Mouse (Mus musculus) limb, embryonic 15.5 days (tissue): ENCODE data around the gene 4933417A18Rik. TPM values are rescaled to one million over a fixed set of nuclear protein-coding genes. Genes with fewer than 3 reads are reported as not detected.
"Not testable (repeated sequence)": the region's sequence is repeated elsewhere in the genome, so short reads cannot be mapped to it uniquely, and the experiment has no call there.

Experiments
- ATAC-seq: fragments of 200-750 bp; cut with Nextera tagmentation; 2 replicates; pipeline ENCODE4 v1.8.0; 2017; ENCODE audit warnings: low read depth, moderate TSS enrichment; ENCODE audit not compliant: insufficient number of reproducible peaks, low FRiP score, low TSS enrichment
- H3K27ac ChIP-seq: fragments of 300-500 bp; sonication (generic); 2 replicates; pipeline ENCODE4 v1.5.1; 2015; ENCODE audit warnings: moderate library complexity, mild to moderate bottlenecking, inconsistent platforms
- H3K27me3 ChIP-seq: fragments of 300-500 bp; sonication (generic); 2 replicates; pipeline ENCODE4 v1.6.1; 2015; ENCODE audit warnings: inconsistent platforms
- H3K36me3 ChIP-seq: fragments of 300-500 bp; sonication (generic); 2 replicates; pipeline ENCODE4 v1.6.1; 2015; ENCODE audit warnings: inconsistent platforms
- H3K4me1 ChIP-seq: fragments of 300-500 bp; sonication (generic); 2 replicates; pipeline ENCODE4 v1.6.1; 2015; ENCODE audit warnings: inconsistent platforms
- H3K4me2 ChIP-seq: fragments of 300-500 bp; sonication (generic); 2 replicates; pipeline ENCODE4 v1.6.1; 2015; ENCODE audit warnings: mild to moderate bottlenecking, inconsistent platforms
- H3K4me3 ChIP-seq: fragments of 300-500 bp; sonication (generic); 2 replicates; pipeline ENCODE4 v1.5.1; 2015; ENCODE audit warnings: mild to moderate bottlenecking, inconsistent platforms
- H3K9ac ChIP-seq: fragments of 300-500 bp; sonication (generic); 2 replicates; pipeline ENCODE4 v1.6.1; 2015; ENCODE audit warnings: inconsistent platforms
- H3K9me3 ChIP-seq: fragments of 300-500 bp; sonication (generic); 2 replicates; pipeline ENCODE4 v1.6.1; 2016; ENCODE audit warnings: inconsistent platforms
- WGBS: fragments of 180-500 bp; shearing (Covaris S2); methylation state at CpG from one replicate; pipeline ENCODE4 v1.1.7; 2015; 5-methylcytosine and 5-hydroxymethylcytosine counted together
- polyA plus RNA-seq: library from polyadenylated mRNA; unstranded; fragments of >200 nt; fragmentation: Nextera tagmentation; extraction: Ambion mirVana; gene quantifications from 2 replicates; pipeline ENCODE4 v1.2.1, GENCODE M21; 2015

Gene 4933417A18Rik
- polyA plus RNA-seq, 1 experiment from 2014 or later = not detected

DNA sequence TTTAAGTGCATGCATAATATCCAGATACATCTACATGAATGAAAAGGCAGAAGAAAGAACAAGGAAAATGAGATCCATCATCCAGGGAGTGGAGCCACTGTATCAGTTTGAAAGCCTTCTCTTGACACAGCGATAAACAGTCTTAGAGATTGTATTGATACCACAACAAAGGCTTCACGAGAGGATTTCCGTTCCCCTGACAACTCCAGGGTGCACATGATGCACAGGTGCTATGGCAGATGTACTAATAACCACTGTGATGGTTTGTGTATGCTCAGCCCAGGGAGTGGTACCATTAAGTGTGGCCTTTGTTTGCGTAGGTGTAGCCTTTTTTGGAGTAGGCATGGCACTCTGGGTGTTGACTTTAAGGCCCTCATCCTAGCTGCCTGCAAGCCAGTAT is 32.7 kb downstream of the 4933417A18Rik start:
- Histone ChIP-seq H3K4me3 (no peak overlapping the region), H3K9me3 (no peaks in the 10 kb centered on the region), H3K36me3 (no peaks in the 10 kb centered on the region), H3K4me1 (no peaks in the 10 kb centered on the region), H3K9ac (no peak overlapping the region), H3K4me2 (no peak overlapping the region), H3K27ac (no peak overlapping the region), H3K27me3 (no peaks in the 10 kb centered on the region)
- 86% methylated on average over 4 of the region's 4 CpGs for WGBS
- ATAC-seq = no peak

DNA sequence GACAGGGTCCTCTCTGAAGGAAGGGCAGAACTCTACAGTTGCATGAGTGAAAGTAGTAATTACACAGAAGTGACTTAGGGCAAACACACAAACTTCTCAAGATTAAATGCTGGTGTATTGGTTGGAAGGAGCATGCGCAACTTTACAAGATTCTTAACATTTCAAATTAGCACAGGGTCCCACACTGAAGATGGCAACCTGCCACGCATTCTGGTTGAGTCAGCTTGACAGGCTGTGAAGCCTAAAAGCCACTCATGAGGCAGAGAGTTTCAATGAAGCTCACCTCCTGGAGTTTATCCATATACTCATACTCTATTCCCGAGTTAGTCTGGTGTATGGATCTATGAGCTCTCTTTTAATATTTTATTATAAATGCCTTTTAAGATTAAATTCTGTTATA is 33.9 kb downstream of the 4933417A18Rik start:
- not testable (repeated sequence) for H3K4me2 ChIP-seq, H3K36me3 ChIP-seq, H3K27ac ChIP-seq, ATAC-seq, H3K4me1 ChIP-seq, H3K9me3 ChIP-seq, H3K27me3 ChIP-seq, H3K4me3 ChIP-seq, H3K9ac ChIP-seq
- WGBS = 63% methylated on average over 3 of the region's 3 CpGs

DNA sequence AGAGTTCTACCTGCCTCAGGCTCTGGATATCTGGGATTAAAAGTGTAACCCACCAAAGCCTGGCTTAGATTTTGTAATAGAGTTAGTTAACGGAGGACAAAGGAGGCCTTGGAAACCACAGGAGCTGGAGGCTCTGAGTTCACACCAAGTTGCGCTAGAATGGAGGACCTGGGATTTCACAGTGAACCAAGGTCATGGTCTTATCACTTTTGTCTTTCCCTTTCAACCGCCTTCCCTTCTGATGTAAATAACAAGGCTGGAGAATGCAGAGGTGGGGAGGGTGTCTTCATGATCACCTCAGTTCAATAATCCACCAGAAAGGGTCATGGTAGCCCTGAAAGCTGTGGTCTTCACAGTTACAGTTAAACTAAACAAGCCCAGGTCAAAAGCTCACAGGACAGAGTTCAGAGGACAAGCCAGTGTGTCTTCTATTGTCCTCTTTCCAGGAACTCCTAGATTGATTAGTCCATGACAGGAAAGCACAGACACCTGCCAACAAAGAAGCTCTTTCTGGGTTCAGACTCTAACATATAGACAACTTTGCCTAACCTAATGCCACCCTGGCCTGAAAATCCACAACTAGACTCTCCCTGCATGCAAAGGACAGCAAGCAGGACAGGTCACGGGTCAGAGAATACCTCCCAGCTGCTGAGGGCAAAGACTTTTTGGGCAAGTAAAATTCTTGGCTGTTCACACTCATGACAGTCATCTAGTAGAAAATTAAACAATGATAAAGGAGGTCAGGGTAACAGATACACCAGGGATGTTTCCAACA is 37.0 kb downstream of the 4933417A18Rik start:
- H3K9ac ChIP-seq = no peak overlapping the region
- WGBS = 85% methylated on average over 4 of the region's 4 CpGs
- no peak overlapping the region for H3K27ac ChIP-seq
- H3K4me1 ChIP-seq = peaks cover 13% of the 10 kb centered on the region
- no peaks in the 10 kb centered on the region for H3K9me3 ChIP-seq
- H3K4me3 ChIP-seq = no peak overlapping the region
- H3K36me3 ChIP-seq = no peaks in the 10 kb centered on the region
- H3K27me3 ChIP-seq = peaks cover 16% of the 10 kb centered on the region; the same call in 1 of the 2 replicates
- ATAC-seq = no peak
- no peak overlapping the region for H3K4me2 ChIP-seq

DNA sequence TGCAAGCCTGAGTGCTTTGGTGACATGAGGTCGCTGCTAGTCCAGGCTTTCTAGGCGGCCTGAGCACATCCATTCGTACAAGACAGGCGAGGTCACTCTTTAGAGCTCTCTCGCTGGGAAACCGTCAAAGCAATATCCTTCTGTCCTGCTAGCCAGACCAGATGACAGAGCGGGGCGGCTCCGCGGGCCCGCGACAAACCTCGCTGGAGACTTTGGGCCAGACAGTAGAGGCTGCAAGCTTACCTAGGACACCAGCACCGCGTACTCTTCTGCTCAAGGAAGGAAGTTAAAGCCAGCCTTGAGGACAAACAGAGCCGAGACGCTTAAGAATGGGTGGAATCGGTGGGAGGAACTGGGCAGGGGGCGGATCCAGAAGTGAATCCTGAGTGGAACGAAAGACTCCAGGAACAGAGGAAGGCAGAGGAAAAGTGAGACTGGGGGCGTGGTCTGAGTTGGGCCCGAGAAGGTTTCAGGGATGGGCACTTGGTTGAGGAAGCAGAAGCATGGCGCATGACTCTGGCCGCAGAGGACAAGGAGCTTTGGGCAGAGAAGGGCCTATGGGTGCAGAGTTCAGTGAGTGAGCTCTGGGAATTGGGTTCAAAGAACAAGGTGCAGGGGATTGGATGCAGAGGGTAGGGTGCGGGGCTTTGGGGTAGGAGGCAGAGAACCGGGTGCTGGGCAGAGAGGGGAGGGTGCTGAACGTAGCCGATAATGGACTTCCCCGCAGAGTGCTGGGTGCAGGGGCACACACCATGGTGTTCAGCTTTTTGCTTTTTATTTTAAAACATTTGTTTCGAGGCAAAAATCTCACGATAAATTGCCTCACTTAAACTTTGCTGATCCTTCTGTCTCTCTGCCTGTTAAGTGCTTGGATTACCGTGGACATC is 39.5 kb downstream of the 4933417A18Rik start, which contains the start of gene Eci3:
Gene Eci3 (minus strand): TSS at position 300 of the 887 bp plus-strand sequence.
- no peak within 1 kb of the TSS for H3K9ac ChIP-seq
- H3K4me3 ChIP-seq = peak within 1 kb of the TSS; percentile 49
- 3% methylated on average over 32 of the region's 32 CpGs for WGBS
- no peaks in the 10 kb centered on the region for H3K9me3 ChIP-seq
- peaks cover 16% of the 10 kb centered on the region; the same call in 1 of the 2 replicates for H3K27me3 ChIP-seq
- ATAC-seq = peak; percentile 63; the same call in 1 of the 2 replicates
- H3K4me1 ChIP-seq = peaks cover 13% of the 10 kb centered on the region
- H3K36me3 ChIP-seq = no peaks in the 10 kb centered on the region
- peak within 1 kb of the TSS; percentile 75 for H3K4me2 ChIP-seq
- no peak within 1 kb of the TSS for H3K27ac ChIP-seq

DNA sequence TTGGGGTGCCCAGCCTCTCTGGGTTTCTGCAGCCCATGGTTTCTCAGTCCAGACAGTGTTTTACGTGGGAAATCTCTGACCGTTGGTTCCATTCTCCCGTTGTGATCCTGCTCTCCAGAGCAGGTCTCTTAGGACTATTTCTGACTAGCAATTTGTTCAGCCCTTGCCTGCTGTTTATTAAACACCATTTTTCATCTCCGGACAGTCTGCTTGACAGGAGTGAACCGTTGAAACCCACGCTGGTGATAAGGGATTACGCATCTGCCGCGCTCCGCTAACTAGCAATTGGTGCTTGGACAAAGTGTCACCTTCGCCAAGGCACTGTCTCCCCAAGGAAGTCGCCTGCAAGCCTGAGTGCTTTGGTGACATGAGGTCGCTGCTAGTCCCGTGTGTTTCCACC is 40.2 kb downstream of the 4933417A18Rik start:
- H3K27ac ChIP-seq = no peak overlapping the region
- H3K36me3 ChIP-seq = no peaks in the 10 kb centered on the region
- H3K9ac ChIP-seq = no peak overlapping the region
- H3K4me2 ChIP-seq = peak overlapping the region; percentile 75
- 5% methylated on average over 14 of the region's 14 CpGs for WGBS
- peaks cover 13% of the 10 kb centered on the region for H3K4me1 ChIP-seq
- no peak for ATAC-seq
- H3K4me3 ChIP-seq = peak overlapping the region; percentile 49
- peaks cover 16% of the 10 kb centered on the region; the same call in 1 of the 2 replicates for H3K27me3 ChIP-seq
- H3K9me3 ChIP-seq = no peaks in the 10 kb centered on the region

DNA sequence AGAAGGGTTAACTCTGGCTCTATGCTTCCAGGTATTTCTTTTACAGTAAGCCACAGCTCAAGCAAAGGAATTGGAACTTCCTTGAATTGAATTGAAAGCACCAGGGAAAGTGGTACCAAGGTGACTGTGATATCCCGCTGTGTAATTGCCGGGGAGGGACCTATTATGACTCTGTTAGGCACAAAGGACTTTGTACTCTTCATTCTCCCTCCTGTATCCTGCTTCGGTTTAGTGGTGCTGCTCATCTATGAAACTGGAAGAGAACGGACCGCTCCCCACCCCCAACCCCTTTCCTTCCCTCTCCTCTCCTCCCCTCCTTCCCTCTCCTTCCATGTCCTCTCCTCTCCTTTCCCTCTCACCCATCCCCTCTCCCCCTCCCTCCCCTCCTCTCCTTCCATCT is 40.7 kb downstream of the 4933417A18Rik start:
- WGBS = 8% methylated on average over 5 of the region's 5 CpGs
- Histone ChIP-seq H3K4me3 (peak overlapping the region; percentile 49), H3K9me3 (no peaks in the 10 kb centered on the region), H3K36me3 (no peaks in the 10 kb centered on the region), H3K4me2 (peak overlapping the region; percentile 75), H3K27me3 (peaks cover 16% of the 10 kb centered on the region; the same call in 1 of the 2 replicates), H3K9ac (no peak overlapping the region), H3K4me1 (peaks cover 13% of the 10 kb centered on the region), H3K27ac (no peak overlapping the region)
- no peak for ATAC-seq

DNA sequence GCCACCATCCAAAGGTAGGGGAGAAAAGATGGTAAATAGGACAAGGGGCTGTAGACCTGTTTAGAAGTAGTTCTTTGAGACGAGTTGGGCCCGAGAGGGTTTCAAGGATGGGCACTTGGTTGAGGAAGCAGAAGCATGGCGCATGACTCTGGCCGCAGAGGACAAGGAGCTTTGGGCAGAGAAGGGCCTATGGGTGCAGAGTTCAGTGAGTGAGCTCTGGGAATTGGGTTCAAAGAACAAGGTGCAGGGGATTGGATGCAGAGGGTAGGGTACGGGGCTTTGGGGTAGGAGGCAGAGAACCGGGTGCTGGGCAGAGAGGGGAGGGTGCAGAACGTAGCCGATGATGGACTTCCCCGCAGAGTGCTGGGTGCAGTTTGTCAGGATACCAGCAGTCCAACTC is 41.4 kb downstream of the 4933417A18Rik start:
- Histone ChIP-seq H3K4me1 (peaks cover 13% of the 10 kb centered on the region), H3K27me3 (peaks cover 16% of the 10 kb centered on the region; the same call in 1 of the 2 replicates)
- H3K36me3 ChIP-seq, H3K4me3 ChIP-seq, ATAC-seq, H3K27ac ChIP-seq, H3K4me2 ChIP-seq, H3K9ac ChIP-seq, H3K9me3 ChIP-seq: not testable (repeated sequence)
- 68% methylated on average over 9 of the region's 9 CpGs for WGBS

DNA sequence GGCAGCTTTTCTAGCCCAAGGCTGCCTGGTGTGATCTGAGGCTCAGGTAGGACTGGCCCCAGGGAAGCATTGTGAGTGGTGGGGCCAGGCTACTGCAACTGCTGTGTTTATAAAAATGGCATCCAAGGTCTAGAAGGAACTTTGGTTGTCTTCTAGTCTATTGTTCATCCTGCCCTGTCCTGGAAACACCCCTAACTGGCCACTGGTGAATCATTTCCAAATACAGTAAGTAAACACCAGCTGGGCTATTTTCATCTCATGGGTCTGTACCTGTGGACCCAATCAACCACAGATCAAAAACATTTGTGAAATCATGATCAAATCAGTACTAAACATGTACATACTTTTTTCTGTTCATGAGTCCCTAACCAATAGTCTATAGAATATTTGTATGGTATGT is 48.2 kb downstream of the 4933417A18Rik start:
- not testable (repeated sequence) for H3K27me3 ChIP-seq, H3K9me3 ChIP-seq, H3K9ac ChIP-seq, H3K4me3 ChIP-seq, ATAC-seq, H3K27ac ChIP-seq, H3K36me3 ChIP-seq, H3K4me1 ChIP-seq, H3K4me2 ChIP-seq

DNA sequence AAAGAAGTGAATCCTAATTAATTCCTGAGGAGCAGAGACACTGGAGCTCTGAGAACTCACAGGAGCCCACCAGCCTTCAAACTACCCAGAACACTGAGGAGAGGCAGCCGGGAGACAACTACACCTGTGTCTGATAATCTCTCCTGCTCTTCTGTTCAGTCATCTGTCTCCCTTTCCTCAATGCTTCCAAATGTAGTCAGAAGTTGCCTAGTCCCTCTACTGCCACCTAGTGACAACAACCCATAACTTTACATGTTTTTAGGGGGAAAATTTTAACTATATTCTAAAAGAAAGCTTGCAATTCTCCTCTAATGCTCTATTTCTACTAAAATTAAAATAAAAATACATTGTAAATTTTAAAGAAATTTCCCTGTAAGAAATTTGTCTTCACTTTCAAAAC is 48.9 kb downstream of the 4933417A18Rik start:
- H3K4me3 ChIP-seq = no peak overlapping the region
- H3K4me1 ChIP-seq = no peaks in the 10 kb centered on the region
- ATAC-seq = no peak
- peaks cover 14% of the 10 kb centered on the region for H3K36me3 ChIP-seq
- WGBS = 30% methylated on average over 1 of the region's 1 CpGs
- H3K9me3 ChIP-seq = no peaks in the 10 kb centered on the region
- no peak overlapping the region for H3K27ac ChIP-seq
- H3K9ac ChIP-seq = no peak overlapping the region
- no peaks in the 10 kb centered on the region for H3K27me3 ChIP-seq
- no peak overlapping the region for H3K4me2 ChIP-seq

DNA sequence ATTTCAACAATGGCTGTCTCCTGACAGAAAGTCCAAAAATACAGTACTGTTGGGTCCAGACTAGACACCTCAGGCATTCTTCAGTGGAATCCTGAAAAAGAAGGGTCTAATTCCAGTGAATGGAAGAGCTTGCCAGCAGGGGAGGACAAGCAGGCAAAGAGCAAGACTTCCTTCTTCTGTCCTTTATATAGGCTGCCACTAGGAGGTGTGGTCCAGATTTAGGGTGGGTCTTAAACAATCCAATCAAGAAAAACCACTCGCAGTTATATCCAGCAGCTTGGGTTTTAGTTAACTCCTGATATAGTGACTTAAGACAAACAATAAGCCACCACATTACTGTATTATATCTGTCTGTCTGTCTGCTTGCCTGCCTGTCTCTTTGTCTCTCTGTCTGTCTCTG is 49.6 kb downstream of the 4933417A18Rik start:
- no peak overlapping the region for H3K4me3 ChIP-seq
- H3K27me3 ChIP-seq = no peaks in the 10 kb centered on the region
- H3K4me1 ChIP-seq = no peaks in the 10 kb centered on the region
- WGBS = 56% methylated on average over 1 of the region's 1 CpGs
- no peaks in the 10 kb centered on the region for H3K9me3 ChIP-seq
- H3K9ac ChIP-seq = no peak overlapping the region
- H3K4me2 ChIP-seq = no peak overlapping the region
- no peak for ATAC-seq
- H3K36me3 ChIP-seq = peaks cover 20% of the 10 kb centered on the region
- no peak overlapping the region for H3K27ac ChIP-seq

DNA sequence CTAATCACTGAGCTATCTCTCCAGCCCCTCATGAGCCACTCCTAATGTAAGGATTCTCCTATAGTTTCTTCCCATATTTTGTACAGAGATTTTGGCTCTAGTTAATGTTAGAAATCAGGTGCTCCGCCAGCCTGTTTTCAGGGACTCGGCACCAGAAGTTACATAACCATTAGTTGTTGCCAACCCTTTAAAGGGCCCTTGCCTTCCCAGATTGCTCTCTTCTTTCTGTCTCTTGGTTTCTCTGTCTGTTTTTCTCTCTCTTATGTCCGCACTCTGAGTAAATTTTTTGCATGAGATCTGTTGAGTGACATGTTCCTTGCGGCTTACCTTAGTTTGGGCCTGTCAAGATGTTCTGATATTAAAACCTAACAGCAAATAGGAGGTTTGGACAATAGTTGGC is 51.9 kb downstream of the 4933417A18Rik start:
- no peak for ATAC-seq
- no peak overlapping the region for H3K4me3 ChIP-seq
- no peak overlapping the region for H3K9ac ChIP-seq
- no peaks in the 10 kb centered on the region for H3K9me3 ChIP-seq
- peaks cover 42% of the 10 kb centered on the region for H3K36me3 ChIP-seq
- WGBS = 90% methylated on average over 4 of the region's 4 CpGs
- no peak overlapping the region for H3K4me2 ChIP-seq
- no peak overlapping the region for H3K27ac ChIP-seq
- H3K27me3 ChIP-seq = no peaks in the 10 kb centered on the region
- no peaks in the 10 kb centered on the region for H3K4me1 ChIP-seq

DNA sequence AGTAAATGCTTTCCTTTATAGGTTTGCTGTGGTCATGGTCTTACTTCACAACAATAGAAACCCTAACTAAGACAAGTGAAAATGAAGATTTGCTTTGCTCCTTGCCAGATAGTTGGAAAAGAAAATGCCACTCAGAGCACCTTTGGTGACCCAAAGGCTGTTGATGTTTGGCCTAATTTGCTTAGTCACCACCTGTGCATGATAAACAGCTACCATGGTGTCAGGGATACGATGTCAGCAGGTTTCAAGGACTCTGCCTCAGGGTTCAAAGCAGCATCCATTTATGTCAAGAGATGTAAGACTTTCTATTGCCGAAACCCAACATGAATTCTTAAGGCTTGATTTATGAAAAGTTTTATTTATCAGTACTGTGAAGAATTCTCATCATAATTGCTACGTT is 53.2 kb downstream of the 4933417A18Rik start:
- H3K4me3 ChIP-seq = no peak overlapping the region
- H3K4me2 ChIP-seq = no peak overlapping the region
- 89% methylated on average over 3 of the region's 3 CpGs for WGBS
- no peaks in the 10 kb centered on the region for H3K4me1 ChIP-seq
- H3K27ac ChIP-seq = no peak overlapping the region
- no peak overlapping the region for H3K9ac ChIP-seq
- no peaks in the 10 kb centered on the region for H3K9me3 ChIP-seq
- no peaks in the 10 kb centered on the region for H3K27me3 ChIP-seq
- peaks cover 52% of the 10 kb centered on the region for H3K36me3 ChIP-seq
- no peak for ATAC-seq
